Mouse (Mus musculus) c-Kit-positive CD71-positive TER-119-positive erythroid progenitor cells, embryonic 14.5 days (primary cell): ENCODE results near the gene Bicral.

ENCODE experiments used
- DNase-seq: peaks from one replicate; pipeline ENCODE4 v3.0.0-alpha.2; 2013; ENCODE audit warnings: low spot score

The Bicral gene

DNA sequence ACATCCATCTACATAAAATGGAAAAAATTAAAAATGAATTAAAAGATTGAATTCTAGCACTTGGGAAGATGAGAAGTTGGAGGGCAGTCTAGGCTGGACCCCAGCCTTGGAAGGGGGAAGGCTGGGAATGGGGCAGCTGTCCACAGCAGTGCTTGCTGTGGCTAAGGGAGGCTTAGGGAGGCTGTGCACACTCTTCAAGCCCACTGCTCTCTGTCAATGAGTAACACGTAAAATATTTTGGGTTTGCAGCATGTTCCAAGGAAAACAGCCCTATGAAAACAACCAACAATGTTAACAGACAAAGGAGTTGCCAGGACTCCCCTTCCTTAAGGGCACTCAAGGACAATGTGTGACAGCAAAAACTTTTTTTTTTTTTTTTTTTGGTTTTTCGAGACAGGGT is 15.3 kb downstream of the Bicral start:
- DNase-seq: no peak

DNA sequence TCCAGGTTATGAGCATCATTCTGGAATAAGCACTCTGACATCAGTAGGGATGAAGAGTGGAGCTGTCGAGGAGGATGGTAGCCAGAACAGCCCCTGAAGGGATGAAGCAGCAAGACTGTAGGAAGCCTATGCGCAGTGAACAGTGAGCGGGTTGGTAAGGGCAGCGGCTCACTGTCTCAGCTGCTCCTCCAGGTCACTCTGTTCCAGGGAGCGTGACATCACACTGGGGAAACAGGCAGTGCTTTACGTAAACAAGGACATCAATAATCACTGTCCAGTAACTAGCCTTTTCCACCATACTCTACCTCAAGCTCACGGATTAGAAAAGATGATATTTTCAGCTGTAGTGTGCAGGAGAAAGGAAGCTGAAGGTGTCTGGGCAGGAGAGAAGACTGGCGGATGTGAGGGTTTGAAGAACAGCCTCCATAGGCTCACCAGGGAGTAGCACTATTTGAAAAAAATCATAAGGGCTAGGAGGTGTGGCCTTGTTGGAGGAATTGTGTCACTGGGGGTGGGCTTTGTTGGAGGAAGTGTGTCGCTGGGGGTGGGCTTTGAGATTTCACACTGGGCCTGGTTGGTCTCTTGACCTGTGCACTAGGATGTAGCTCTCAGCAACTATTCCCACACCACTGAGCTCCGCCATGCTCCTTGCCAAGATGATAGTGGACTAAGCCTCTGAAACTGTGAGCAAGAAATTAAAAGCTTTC is 17.8 kb downstream of the Bicral start:
- no peak for DNase-seq

DNA sequence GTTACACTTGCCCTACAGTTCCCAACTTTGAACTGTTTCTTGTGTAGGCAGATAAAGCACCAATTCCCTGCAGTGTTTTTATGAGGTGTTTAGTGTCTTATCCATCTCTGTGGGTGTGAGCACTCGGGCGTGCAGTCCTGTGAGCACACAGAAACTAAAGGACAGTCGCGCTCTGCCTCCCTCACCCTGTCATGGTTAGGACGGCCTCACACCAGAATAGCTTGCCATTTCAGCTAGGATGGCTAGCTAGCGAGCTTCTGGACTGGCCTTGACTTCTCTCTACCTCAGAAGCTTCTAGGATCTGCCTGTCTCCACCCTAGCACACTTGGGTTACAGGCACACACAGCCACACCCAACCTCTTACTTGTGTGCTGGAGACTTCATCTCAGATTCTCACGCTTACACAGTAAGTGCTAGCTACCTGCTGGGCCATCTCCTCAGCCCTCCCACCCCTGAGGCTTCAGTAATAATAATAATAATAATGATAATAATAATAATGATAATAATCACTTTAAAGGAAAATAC is 19.8 kb downstream of the Bicral start:
- no peak for DNase-seq

DNA sequence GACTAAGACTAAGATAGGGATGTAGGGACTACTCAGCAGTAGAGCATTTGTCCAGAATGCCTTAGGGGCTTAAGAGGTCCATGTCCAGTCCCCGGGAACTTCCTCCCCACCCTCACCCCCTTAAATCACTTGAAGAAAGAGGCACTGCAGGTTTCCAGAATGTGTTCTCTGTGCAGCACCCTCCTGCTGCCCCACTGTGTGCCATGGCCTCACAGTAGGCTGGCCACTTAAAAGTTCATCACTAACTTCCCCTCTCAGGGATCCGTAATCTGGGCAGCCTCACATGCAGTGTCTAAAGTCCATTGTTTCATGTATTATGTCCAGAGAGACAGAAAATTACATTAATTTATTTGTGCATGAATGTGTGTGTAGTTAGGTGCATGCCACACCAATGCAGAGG is 20.4 kb downstream of the Bicral start:
- DNase-seq: no peak

DNA sequence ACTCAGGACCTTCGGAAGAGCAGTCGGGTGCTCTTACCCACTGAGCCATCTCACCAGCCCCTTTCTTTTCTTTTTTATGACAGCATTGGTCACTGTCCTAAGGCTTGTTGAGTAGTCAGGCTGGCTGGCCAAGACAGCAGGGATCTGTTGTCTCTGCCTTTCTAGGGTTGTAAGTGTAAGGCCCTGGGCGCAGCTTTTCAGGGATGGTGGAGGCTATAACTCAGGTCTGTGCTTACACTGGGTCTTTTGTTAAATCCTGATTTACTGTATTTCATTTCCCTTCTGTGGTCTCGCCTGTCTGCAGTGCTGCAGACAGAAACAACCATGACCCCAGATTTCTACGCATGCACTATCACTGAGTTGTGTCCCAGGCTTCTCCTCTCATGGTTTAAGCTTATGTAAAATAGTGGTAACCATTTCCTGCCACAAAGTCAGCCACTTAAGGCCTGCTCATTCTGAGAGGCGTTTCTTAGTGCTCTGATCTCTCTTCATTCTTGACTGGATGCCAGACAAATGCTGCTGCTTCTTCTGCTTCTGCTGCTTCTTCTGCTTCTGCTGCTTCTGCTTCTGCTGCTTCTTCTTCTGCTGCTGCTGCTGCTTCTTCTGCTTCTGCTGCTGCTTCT is 23.1 kb downstream of the Bicral start:
- no peak for DNase-seq

DNA sequence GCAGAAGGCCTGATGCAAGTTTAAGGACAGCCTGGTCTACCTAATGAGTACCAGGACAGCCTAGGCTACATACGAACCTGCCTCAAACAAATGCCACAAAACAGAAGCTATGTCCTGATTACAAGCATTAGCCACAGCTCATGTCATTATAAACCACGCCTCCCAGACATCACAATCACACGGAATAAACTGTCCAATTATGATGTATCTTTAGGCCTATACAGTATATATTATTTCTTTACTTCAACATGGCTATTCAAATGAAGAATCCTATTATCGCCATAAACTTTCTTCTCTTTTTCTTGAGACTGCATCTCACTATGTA is 25.3 kb downstream of the Bicral start:
- no peak for DNase-seq

DNA sequence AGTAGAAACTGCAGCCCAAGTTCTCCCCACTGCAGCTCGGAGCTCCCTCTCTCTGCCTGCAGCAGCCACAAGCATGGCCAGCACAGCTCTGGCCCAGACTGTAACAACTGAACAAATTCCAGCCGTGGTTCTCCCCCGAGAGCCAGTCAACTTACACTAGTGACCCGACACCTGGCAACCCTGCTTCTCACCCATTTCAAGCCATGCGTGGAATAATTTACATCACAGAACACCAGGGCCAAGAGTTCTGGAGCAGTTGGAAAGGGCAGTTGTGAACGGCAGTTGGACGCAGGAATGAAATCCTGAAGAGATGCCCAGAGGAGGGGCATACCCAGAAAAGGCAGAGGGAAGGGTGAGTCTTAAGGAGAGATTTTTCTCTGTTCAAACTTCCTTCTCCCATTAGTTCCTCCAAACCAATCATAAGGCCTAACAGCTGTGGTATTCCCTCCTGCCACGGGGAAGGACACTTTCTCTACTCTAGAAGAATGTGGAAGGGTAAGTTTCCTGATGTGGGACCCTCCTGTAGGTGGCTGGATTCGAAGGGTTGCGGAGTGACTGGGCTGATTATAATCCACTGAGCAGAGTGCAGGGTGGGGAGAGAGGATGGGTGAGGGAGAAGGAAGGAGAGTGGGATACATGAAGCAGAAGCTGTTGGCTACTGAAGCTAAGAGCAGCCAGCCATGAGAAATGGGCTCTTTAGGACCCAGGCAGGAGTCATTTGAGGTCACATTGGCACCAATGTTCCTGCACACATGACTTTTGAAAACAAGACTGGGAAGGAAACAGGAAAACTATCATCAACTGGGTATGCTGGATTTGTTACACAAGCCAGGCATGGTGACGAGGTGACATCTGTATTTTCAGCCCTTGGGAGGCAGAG is 25.9 kb downstream of the Bicral start:
- no peak for DNase-seq

DNA sequence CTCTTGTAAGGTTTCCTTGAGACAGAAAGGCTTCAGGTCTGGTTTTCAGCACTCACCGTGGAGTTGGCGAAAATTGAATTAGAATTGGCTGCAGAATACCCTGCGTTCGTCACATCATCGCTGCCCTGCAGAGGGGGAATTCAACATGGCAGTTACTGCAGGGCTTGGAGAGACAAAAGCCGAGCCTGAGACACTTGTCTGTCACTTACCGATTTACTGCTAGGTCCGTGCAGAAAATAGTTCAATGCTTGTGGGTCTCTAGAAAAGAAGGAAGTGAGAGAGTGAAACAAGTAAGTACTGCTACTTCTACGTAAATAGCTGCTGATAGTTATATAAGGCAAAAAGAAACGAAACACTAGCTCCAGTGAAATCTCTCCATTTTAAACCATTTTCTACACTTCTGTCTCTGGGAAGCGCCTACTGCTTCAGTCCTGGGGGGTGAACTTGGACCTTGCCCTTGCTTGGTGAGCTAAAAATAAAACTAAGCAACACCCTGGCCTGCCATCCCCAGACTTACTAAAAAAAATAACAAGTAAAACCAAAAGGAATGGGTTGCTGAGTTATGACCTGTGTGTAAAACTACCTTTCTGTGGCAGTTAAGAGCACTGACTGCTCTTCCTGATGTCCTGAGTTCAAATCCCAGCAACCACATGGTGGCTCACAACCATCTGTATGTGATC is 28.3 kb downstream of the Bicral start:
- DNase-seq: no peak

DNA sequence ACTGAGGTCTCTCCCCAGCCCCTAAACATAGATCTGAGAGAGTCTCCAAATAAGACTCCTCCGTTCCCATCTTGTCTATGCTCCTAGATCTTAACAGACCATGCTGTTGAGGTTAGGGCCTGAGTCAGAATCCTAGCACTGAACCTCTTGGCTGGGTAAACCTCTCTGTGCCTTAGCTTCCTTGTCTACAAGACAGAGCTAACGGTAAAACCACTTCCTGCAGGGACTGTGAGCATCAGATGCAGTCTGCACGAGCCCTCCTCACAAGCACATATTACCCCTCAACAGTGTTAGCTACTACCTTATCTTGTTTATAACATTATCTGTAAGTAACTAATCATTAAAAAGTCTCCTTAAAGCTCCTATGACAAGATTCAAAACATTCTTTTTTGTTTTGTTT is 29.3 kb downstream of the Bicral start:
- no peak for DNase-seq

DNA sequence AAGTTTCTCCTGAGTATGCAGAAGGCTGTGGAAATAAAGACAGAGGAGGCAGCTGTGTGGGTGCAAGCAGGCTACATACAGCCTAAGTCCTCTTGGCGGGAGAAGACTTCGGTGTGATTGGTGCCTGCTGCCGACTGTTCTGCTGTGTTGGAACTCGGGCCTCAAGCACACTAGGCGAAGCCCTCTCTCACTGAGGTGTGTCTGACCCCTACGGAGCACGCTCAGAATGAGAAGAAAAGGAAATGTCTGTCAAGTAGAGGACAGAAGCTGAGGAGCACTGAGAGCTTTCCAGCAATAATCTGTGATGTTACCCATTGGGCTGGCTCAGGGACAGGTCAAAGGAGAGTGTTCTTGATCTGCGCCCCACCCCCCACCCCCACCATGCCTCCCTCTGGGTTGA is 35.2 kb downstream of the Bicral start:
- DNase-seq: no peak

DNA sequence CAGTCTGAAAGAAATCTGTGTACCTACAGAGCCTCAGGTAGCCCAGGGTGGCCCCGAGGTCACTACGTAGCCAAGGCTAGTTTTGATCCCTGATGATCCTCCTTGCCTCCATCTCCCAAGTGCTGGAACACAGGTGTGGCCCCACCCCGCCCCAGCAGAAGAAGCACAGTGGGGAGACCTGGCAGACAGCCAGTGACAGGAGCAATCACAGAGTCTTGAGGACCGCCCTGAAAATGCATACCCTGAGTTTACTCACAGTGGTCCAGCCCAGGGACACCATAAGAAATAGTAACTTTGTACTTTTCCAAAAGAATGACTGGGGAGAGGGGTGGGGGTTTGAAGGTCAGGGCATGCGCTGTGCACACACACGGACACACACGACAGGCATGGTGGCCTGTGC is 37.7 kb downstream of the Bicral start:
- DNase-seq: no peak

DNA sequence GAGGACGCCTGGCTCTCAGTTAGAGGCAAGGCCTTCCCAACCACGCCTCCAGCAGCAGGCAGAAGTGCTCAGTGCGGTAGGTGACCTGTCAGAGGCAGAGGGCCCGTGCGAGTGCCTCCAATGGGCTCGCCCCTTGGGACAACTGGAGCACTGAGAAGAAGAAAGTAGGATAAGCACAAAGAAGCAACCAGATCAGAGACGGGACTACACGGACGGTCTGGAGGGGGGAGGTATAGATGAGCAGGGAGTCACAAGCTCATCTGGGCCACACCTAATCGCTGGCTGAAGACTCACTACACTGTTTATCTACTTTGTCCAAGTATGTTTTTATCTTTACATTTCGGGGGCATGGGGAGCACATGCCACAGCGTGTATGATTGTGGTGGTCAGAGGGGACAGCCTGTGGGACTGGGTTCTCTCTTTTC is 40.5 kb downstream of the Bicral start:
- peak; percentile 48 for DNase-seq

DNA sequence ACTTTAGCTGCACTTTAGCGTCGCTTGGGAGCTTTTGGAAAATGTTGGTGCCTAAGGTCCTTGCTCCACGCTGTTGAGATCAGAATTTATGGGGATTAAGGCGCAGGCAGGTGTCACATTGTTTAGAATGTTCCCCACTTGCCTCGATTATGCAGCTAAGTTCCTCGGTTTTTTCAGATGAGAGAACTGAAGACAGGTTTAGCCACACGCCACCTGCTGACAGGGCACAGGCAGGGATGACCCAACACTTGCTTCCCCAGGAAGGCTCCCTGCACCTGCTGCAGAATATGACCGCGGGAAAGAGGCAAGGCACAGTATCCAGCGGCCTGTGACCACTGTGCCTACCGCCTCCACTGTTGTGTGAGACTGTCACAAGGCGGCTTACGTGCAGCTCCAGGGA is 42.0 kb downstream of the Bicral start:
- no peak for DNase-seq

DNA sequence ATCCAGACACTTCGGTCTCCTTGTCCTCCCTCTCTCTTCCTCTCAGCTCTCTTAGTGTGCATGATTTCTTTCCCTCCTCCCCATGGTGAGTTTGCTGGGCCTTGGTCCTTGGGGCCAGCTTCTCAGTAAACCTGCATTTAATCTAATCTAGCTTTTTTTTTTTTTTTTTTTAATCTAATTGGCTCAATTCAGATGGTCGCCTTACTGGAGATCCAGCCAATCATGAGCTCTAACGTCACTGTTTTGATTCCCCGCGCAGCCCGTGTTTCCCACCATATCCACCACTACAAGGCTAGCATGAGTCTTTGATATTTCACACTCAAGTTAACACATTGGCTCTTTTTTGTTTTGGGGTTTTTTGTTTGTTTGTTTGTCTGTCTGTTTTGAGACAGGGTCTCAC is 43.8 kb downstream of the Bicral start:
- no peak for DNase-seq

DNA sequence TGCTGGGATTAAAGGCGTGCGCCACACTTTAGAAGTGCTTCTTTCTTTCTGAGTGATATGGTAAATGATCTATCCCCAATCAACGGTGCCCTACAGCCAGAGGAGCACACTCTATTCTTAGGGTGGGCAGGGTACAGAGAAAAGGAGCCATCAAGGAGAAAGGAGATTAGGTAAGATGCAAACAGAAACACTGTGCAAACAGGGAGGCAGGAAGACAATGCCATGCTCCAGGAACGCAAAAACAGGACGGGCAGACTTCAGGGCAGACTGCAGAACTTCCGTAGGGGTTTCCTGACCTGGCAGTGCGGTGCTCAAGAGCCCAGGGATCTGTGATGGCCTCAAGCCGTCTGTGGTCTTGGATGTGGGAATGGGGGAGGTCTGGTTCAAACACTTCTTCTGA is 44.6 kb downstream of the Bicral start:
- DNase-seq: no peak

DNA sequence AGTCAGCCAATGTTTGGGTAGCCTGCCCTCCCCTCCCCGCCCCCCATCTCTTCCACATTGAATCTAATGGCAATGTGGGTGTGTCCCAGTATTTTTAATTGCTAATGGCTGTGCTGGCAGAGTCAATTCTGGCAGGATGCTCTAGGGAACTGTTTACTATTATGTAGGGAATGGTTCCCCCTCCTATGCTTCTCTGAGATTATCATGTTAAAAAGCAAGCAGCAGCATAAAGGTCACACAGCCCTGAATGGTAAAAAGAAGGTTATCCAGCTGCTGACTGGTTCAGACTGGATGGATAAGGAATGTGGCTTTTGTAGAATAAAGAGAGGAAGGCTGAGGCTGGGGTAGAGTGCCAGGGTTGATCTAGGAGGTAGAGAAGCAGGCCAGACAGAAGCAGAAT is 45.8 kb downstream of the Bicral start:
- no peak for DNase-seq

DNA sequence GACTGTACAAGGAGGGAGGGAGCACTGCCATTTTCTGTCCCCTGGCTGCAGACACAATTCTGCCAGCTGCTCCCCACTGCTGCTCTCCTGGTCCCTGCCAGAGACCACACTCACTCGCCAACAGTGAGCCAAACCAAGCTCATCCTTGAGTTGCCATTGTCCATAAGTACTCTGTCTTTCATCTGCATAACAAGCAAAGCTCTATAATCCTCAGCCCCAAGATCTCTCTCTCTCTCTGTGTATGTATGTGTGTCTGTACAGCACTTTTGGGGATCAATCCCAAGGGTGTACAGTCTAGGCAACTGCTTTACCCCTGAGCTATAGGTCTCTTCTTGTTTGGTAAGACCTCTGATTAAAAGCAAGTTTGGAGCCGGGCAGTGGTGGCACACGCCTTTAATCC is 47.6 kb downstream of the Bicral start:
- no peak for DNase-seq

DNA sequence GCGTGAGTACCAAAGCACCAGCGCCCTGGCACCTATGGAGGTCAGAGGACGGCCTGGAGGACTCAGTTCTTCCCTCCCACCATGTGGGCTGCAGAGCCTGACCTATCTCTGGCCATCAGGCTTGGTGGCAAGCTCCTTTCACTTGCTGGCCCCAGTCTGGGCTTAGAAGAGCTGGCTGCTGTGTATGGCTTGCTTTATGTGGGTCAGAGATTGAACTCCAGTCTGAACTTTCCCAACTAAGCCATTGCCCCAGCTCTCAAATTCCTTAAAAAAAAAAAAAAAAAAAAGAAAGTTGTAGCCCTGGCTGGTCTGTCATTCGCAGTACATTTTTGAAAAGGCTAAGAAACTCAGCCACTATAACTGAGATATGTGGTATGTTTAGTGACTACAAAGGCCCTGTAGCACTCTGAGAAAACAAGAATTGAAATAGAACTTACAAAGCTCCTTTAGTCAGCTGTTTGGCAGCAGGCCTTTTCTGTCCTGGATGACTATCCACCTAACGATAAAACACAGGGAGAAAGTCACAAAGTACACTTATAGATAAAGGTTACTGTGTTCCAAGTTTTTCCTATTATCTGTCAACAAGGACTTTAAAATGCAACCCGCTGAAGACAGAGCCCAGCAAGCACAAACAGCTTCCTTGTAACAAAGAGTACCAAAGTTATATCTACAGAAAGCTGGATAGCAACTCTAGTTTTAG is 49.0 kb downstream of the Bicral start:
- DNase-seq: no peak

DNA sequence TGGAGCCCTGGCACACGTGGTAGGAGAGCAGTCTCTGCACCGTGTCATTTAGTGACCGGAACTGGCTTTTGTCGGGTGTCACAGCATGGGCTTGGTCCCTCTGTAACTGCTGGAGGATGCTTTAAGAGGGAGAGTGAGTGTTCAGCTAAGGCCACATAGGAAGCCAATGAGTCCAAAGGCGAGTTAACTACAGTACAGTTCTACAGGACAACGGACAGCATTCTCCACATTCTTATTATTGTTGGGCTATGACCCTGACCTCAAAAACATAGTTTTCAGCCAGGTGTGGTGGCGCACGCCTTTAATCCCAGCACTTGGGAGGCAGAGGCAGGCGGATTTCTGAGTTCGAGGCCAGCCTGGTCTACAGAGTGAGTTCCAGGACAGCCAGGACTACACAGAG is 49.9 kb downstream of the Bicral start:
- DNase-seq: no peak

DNA sequence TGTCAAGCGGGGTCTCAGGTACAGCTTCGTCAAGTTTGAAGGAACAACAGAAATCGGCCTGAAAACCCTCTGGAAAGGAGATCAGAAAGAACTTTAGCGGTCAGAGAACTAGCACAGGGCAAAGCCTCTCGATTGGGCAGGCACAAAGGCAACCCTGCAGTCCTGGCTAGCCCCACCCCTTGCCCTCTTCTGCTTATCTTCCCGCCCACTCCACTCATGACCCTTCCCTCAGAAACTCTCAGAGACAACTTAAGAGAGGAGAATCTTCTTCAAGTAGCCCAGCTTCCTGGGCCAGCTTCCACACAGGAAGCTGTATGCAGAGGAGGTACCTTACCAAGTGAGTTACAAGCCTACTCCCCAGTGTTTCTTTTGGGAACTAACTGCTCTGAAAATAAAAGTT is 56.5 kb downstream of the Bicral start:
- DNase-seq: no peak

DNA sequence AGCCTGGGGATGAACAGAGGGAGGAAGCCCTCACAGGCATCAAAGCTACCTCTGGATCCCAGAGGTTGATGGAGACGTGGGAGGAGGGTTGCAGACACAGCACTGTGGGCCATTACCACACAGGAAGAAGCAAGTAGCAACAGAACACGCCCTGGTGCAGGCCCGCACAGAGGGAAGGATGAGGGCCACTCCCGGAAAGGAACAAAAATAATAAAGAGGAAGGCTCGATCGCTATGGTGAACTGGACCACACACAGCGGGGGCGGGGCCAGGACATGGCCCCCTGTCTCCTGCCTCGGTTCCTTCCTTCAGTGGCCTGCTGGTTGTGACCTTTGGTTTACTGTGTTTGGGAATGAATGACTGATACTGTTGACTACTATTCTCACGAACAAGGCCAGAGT is 58.6 kb downstream of the Bicral start:
- no peak for DNase-seq

DNA sequence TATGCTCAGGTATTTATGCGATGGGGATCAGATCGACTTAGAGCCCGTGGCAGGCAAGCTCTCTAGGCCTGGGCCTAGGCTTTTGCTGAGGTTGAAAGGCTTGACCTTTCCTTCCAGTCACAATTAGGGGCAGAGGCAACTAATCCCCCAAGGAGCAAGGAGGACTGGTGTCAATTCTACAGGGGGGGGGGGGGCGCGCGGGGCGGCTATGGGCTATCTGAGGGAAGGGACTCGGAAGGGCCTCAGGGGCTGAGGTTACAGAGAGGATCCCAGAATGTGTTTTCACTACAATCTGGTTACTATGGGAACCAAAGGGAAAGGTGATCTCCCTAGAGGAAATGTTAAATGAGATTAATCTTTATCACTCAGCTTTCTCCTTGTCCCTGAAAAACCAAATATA is 60.9 kb downstream of the Bicral start:
- no peak for DNase-seq
